Mouse (Mus musculus): Measurements from ENCODE around the gene Ap1s3. TPM values are rescaled to one million over a fixed set of nuclear protein-coding genes. Genes with fewer than 3 reads are reported as not detected.

Ap1s3 gene
- polyA plus RNA-seq (2015; fragmentation: Nextera tagmentation; extraction: Ambion mirVana), result 0.31 and 0.81 TPM in 2 replicates

DNA sequence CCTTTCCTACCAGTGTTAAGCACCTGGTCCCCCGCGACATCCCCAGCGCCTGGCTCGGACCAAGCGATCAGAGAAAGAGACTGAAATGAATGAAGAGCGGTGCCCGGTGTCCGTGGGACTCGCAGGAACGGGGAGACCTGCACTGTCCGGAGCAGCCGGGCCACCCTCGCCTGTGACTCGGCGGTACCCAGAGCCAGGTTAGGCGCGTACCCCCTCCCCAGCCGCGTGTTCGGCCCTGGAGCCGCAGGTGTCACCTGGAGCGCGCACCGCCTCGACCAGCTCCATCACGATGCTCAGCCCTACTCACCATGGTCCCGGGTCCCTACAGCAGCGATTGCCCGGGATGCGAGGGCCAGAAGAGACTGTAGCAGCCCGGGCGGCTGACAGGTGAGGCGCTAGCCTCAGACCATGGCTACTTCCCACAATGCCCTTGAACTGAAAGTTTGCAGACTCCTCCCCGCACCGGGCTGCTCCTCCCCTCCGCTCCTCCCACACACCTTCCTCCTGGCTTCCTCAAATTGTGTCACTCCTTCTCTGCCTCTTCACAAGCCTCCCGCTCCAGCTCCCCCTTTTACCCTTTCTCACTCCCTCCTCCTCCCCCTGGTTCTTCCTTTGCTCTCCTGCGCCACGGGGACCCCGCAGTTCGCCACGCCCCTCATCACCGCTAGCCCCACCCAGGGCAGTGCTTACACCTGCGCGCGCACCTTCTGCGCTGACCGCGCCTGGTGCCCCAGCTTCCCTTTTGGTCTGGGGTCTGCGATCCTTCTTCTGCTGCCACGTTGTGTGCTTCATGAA lies at the start of gene Ap1s3:
Ap1s3 (minus strand) TSS at position 430 of the 795 bp plus-strand sequence.
- under 1% methylated on average over 51 of the region's 51 CpGs for WGBS
- H3K4me2 ChIP-seq, result peak within 1 kb of the TSS; percentile 99
- H3K36me3 ChIP-seq, result no peaks in the 10 kb centered on the region
- H3K4me3 ChIP-seq, result peak within 1 kb of the TSS; percentile 63
- H3K9me3 ChIP-seq, result no peaks in the 10 kb centered on the region
- H3K9ac ChIP-seq, result peak within 1 kb of the TSS; percentile 50
- ATAC-seq (ENCODE audit: insufficient number of reproducible peaks, low FRiP score, low TSS enrichment, low read depth), result peak; percentile 63; the same call in 1 of the 2 replicates
- peaks cover 17% of the 10 kb centered on the region for H3K4me1 ChIP-seq
- peaks cover 26% of the 10 kb centered on the region; the same call in 1 of the 2 replicates for H3K27me3 ChIP-seq
- no peak within 1 kb of the TSS for H3K27ac ChIP-seq

DNA sequence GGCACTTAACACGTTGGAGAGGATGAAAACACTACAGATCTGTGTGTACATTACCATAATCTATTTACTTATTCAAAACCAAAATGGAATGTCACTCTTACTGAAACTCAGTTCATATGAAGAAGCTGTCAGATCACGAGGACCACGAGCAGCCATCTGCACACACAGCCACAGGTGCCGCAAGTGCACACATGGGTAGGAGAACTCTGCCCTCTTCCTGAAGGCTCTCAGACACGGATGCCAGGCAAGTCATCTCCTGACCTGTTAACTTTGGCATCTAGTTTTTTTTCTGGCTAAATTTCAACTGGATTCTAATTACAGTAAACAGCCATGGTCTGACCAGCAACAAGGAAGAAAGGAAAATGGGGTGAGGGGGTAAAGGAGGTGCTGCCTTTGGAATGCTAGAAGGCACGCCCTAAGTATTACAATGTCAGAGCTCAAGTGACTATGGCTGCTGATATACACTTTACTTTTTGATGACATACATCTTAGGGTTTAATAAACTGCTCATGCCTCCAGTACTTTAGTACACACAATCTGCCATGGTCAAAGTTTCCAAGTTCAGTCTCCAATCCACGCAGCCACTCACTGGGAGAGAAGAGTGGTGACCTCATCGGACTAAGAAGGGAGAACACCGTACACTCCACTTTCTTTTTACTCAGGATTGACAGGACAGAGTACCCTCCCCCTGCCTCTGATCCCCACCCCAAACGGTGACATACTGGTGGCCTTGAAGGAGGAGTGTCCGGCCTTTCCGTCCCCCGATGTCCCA lies 42.6 kb upstream of the Ap1s3 start:
- Histone ChIP-seq H3K9ac (no peak overlapping the region), H3K27me3 (no peaks in the 10 kb centered on the region), H3K27ac (no peak overlapping the region), H3K36me3 (peaks cover 9% of the 10 kb centered on the region; the same call in 1 of the 2 replicates), H3K4me2 (no peak overlapping the region), H3K4me1 (peaks cover 3% of the 10 kb centered on the region; the same call in 1 of the 2 replicates), H3K9me3 (no peaks in the 10 kb centered on the region), H3K4me3 (no peak overlapping the region)
- no peak for ATAC-seq (ENCODE audit: insufficient number of reproducible peaks, low FRiP score, low TSS enrichment, low read depth)
- WGBS, result 89% methylated on average over 13 of the region's 13 CpGs

DNA sequence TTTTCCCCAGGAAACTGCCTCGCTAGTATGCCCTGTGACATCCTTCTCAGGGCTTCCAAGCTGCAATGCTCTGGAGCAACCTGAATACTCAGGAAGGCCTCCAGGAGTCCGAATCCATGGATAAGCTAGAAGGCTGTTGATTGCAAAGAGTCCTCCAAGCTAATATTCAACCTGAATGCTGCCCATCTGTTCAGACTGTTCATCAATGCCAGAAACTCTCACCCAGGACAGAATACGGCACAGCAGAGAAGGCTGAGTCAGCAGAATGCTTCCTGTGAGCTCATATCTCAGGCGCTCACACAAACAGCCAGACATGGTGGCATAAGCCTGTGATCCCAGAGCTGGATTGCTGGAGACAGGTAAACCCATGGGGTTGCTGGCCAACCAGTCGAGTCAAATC lies 41.3 kb upstream of the Ap1s3 start:
- no peak overlapping the region for H3K4me2 ChIP-seq
- H3K4me3 ChIP-seq, result no peak overlapping the region
- no peak overlapping the region for H3K9ac ChIP-seq
- no peaks in the 10 kb centered on the region for H3K27me3 ChIP-seq
- H3K36me3 ChIP-seq, result peaks cover 9% of the 10 kb centered on the region; the same call in 1 of the 2 replicates
- ATAC-seq (ENCODE audit: insufficient number of reproducible peaks, low FRiP score, low TSS enrichment, low read depth), result no peak
- 88% methylated on average over 5 of the region's 5 CpGs for WGBS
- H3K4me1 ChIP-seq, result peaks cover 3% of the 10 kb centered on the region; the same call in 1 of the 2 replicates
- no peak overlapping the region for H3K27ac ChIP-seq
- H3K9me3 ChIP-seq, result no peaks in the 10 kb centered on the region

DNA sequence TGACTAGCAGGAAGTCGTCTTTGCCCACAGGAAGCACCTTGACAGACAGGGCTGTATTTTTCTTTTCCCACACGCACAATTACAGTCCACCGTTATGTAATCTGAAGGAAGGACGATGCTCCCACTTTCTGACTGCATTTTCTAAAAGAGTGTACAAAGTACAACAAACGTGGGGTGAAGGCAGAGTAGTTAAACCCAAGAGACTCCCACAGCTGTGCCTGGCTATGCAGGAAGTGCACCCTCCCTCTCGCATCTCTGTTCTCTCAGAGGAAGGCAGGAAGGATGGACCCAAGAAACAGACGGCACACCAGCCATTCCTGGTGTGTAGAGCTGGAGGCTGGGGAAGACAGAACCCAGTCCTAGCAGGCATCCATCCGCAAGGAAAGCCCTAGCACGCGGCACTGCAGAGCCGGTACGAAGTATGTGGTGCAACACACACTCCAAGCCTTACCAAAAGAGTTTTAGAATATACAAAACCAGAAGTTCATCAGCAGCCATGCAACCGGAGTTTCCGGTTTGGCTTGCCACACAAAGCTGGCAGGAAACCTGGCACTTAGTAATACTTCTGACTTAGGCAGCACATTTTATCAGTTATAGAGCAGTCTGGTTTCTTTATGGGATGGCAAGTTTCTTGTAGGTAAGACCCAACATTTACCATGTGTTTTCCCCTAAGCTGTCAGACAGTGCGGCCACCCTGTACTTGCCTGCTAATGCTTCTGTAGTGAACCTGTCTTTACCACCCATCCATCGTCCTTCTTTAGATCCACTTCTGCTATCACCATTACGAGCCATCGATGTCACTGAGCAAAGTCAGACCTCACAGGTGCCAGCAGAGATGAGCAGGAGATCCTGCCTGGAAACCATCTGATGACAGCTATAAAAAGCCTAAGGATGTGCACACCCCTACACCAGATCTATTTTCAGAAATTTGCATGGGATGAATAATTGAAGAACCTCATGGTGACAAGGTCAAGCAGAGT lies 39.7 kb upstream of the Ap1s3 start:
- peaks cover 3% of the 10 kb centered on the region; the same call in 1 of the 2 replicates for H3K4me1 ChIP-seq
- no peaks in the 10 kb centered on the region for H3K27me3 ChIP-seq
- no peak overlapping the region for H3K4me3 ChIP-seq
- no peak for ATAC-seq (ENCODE audit: insufficient number of reproducible peaks, low FRiP score, low TSS enrichment, low read depth)
- no peak overlapping the region for H3K9ac ChIP-seq
- H3K9me3 ChIP-seq, result no peaks in the 10 kb centered on the region
- WGBS, result 61% methylated on average over 18 of the region's 18 CpGs
- H3K4me2 ChIP-seq, result no peak overlapping the region
- H3K27ac ChIP-seq, result peak overlapping the region; percentile 62; the same call in 1 of the 2 replicates
- peaks cover 17% of the 10 kb centered on the region for H3K36me3 ChIP-seq

DNA sequence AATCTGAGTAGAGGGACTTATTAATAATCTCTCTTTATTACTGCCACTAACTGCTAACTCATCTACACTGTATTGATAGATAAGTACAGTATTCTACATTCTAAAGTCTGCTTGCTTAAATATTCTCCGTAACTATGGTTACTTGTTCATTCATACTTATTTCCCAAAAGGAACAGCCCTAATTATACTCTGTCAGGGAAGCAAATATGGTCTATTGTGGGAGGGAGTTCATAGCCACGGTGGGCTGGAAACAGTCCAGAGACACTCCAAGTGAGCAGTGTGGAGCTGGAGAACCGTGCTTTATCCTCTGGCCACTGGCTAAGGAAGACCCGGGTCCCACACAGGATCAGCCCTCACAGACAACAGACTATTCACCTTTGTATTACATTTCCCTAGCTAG lies 38.9 kb upstream of the Ap1s3 start:
- no peak overlapping the region for H3K4me2 ChIP-seq
- H3K36me3 ChIP-seq, result peaks cover 21% of the 10 kb centered on the region
- no peak overlapping the region for H3K27ac ChIP-seq
- peaks cover 3% of the 10 kb centered on the region; the same call in 1 of the 2 replicates for H3K4me1 ChIP-seq
- H3K9me3 ChIP-seq, result no peaks in the 10 kb centered on the region
- no peak overlapping the region for H3K4me3 ChIP-seq
- WGBS, result 63% methylated on average over 4 of the region's 4 CpGs
- no peaks in the 10 kb centered on the region for H3K27me3 ChIP-seq
- 0 out of 2 replicates have a peak, but pooled peaks have one; percentile 48 for ATAC-seq (ENCODE audit: insufficient number of reproducible peaks, low FRiP score, low TSS enrichment, low read depth)
- H3K9ac ChIP-seq, result no peak overlapping the region

DNA sequence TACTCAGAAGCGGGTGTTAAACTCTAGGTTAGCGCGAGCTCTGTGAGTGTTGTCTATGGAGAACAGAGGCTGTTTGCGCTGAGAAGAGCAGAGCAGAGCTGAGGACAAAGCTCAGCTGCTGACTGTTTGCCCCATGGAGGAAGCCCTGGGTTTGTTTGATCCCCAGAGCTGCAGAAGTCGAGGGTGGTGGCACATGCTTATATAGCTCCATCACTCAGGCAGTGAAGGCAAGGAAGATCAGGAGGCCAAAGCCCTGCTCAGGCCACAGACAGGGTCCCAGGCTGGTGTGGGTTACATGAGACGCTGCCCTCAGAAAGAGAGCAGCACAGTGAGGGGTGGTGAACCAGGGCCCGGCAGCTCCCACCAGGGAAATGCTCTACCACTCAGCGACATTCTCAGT lies 38.4 kb upstream of the Ap1s3 start:
- H3K36me3 ChIP-seq, result peaks cover 21% of the 10 kb centered on the region
- no peak for ATAC-seq (ENCODE audit: insufficient number of reproducible peaks, low FRiP score, low TSS enrichment, low read depth)
- H3K4me2 ChIP-seq, result no peak overlapping the region
- H3K4me1 ChIP-seq, result peaks cover 3% of the 10 kb centered on the region; the same call in 1 of the 2 replicates
- H3K9ac ChIP-seq, result no peak overlapping the region
- no peaks in the 10 kb centered on the region for H3K9me3 ChIP-seq
- H3K27me3 ChIP-seq, result no peaks in the 10 kb centered on the region
- no peak overlapping the region for H3K4me3 ChIP-seq
- WGBS, result 80% methylated on average over 8 of the region's 8 CpGs
- H3K27ac ChIP-seq, result no peak overlapping the region

DNA sequence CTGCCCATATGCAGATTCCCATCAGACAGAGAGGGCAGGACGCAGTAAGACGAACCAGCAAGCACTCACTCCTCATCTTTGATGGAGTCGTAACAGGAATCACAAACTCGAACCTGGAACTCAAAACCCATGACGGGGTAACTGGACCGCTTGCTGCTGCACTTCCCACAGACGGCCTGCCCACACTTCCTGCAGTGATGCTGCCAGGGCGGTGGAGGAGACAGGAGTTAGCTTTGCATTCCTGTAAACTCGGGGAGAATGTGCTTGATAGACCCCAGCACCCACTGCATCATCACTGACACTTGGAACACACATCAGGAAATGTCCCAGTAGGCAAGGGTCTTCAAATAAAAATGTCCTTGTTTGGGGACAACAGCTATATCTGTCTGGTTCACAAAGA lies 35.6 kb upstream of the Ap1s3 start:
- Histone ChIP-seq H3K36me3 (peaks cover 19% of the 10 kb centered on the region), H3K9me3 (no peaks in the 10 kb centered on the region), H3K27ac (no peak overlapping the region), H3K27me3 (no peaks in the 10 kb centered on the region), H3K4me1 (peaks cover 3% of the 10 kb centered on the region; the same call in 1 of the 2 replicates), H3K4me3 (no peak overlapping the region), H3K4me2 (no peak overlapping the region), H3K9ac (no peak overlapping the region)
- ATAC-seq (ENCODE audit: insufficient number of reproducible peaks, low FRiP score, low TSS enrichment, low read depth), result no peak
- WGBS, result 86% methylated on average over 9 of the region's 9 CpGs

DNA sequence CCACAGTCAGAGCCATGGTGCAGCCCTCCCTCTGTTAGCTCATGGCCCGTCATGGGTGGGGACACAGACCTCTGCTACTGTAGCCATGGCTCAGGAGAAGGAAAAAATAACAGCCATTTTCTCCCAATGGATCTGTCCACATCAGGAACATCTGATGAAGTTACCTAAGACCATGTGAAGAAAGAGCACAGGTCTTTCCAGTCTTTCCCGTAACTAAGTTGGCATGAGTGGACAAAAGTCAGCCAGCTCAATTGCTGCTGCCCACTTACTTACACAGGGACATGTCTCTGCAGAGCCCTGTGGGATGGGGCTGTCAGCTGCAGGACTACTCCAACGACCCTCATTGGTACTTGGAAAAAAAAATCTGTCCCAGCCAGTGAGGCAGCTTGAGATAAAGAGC lies 34.9 kb upstream of the Ap1s3 start:
- no peak overlapping the region for H3K27ac ChIP-seq
- H3K4me2 ChIP-seq, result no peak overlapping the region
- H3K36me3 ChIP-seq, result peaks cover 19% of the 10 kb centered on the region
- no peak overlapping the region for H3K9ac ChIP-seq
- H3K27me3 ChIP-seq, result no peaks in the 10 kb centered on the region
- H3K4me1 ChIP-seq, result peaks cover 3% of the 10 kb centered on the region; the same call in 1 of the 2 replicates
- no peaks in the 10 kb centered on the region for H3K9me3 ChIP-seq
- no peak for ATAC-seq (ENCODE audit: insufficient number of reproducible peaks, low FRiP score, low TSS enrichment, low read depth)
- WGBS, result 84% methylated on average over 3 of the region's 3 CpGs
- H3K4me3 ChIP-seq, result no peak overlapping the region

DNA sequence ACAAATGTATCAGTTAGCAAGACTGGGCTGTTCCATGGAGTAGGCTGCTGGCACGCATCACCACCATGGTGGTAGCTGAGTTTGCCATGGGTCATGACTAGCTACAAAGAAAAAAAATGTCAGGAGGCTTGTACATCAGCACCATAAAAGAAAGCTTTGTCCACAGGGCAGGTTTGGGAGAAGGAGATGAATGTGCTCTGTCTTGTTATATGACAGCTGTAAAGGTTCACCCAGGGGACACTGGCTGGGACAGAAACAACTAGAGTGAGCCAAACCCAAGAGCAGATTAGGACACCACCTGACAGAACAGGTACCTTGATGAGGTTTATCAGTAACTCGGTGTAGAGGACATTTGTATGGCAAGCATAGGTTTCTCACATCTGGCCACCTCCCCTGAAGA lies 32.9 kb upstream of the Ap1s3 start:
- Histone ChIP-seq H3K4me3 (no peak overlapping the region), H3K4me2 (no peak overlapping the region), H3K9ac (no peak overlapping the region), H3K27ac (no peak overlapping the region), H3K9me3 (no peaks in the 10 kb centered on the region), H3K36me3 (peaks cover 19% of the 10 kb centered on the region), H3K27me3 (no peaks in the 10 kb centered on the region), H3K4me1 (no peaks in the 10 kb centered on the region)
- 82% methylated on average over 2 of the region's 2 CpGs for WGBS
- ATAC-seq (ENCODE audit: insufficient number of reproducible peaks, low FRiP score, low TSS enrichment, low read depth), result no peak

DNA sequence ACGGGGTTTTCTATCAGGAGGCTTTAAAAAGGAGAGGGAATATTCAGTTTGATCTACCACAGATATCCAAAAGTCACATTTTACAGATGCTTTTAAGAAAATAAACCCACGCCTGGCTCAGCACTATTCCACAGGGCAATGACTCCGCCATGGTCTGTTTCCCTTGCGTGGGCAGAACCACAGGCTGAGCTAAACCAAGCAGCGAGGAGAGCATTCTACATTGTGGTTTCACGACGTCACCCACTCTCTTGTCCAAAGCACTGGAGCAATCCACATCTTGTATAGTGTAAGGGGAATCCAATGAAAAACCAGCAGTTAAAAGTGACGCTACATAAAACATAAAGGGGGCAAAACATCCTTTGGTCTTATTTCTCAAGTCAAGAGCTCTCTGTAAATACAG lies 31.7 kb upstream of the Ap1s3 start:
- Histone ChIP-seq H3K36me3 (peaks cover 19% of the 10 kb centered on the region), H3K27me3 (no peaks in the 10 kb centered on the region), H3K4me1 (no peaks in the 10 kb centered on the region), H3K4me2 (no peak overlapping the region), H3K4me3 (no peak overlapping the region), H3K27ac (no peak overlapping the region), H3K9me3 (no peaks in the 10 kb centered on the region), H3K9ac (no peak overlapping the region)
- ATAC-seq (ENCODE audit: insufficient number of reproducible peaks, low FRiP score, low TSS enrichment, low read depth), result no peak
- 83% methylated on average over 8 of the region's 8 CpGs for WGBS

DNA sequence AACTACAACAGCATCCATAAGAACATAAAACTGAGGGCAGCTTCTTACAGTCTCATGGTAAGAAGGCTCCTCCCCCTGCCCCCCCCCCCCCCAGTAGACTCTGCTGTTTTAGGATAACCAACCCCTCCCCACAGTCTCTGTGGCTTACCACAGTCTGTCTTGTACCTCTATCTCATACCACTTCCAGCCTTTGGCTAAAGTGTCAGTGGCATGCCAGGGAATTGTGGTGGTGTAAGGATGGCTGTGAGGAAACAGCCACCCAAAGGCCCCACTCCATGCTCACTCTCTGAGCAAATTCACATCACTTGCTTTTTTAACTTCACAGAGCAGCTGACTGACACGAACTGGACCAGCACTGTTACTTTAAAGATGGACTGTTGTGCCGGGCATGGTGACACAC lies 26.7 kb upstream of the Ap1s3 start:
- Histone ChIP-seq H3K36me3 (no peaks in the 10 kb centered on the region), H3K27me3 (no peaks in the 10 kb centered on the region), H3K27ac (no peak overlapping the region), H3K4me3 (no peak overlapping the region), H3K9ac (no peak overlapping the region), H3K4me1 (peaks cover 8% of the 10 kb centered on the region), H3K4me2 (no peak overlapping the region), H3K9me3 (no peaks in the 10 kb centered on the region)
- ATAC-seq (ENCODE audit: insufficient number of reproducible peaks, low FRiP score, low TSS enrichment, low read depth), result no peak
- 85% methylated on average over 2 of the region's 2 CpGs for WGBS

Data from limb, embryonic 15.5 days (tissue).